Mouse (Mus musculus): ENCODE data around the gene Sdr16c6.

The Sdr16c6 gene

GRCm38 (mm10) chr4:4077372-4077771 lies at the start of gene Sdr16c6:
Sdr16c6 (minus strand) TSS chr4:4077522.
- DNase-seq = no peak

GRCm38 (mm10) chr4:4080180-4080579 lies 2.9 kb upstream of the Sdr16c6 start:
- DNase-seq = no peak

GRCm38 (mm10) chr4:4079132-4079531 lies 1.8 kb upstream of the Sdr16c6 start:
- no peak for DNase-seq

- no peak for DNase-seq
Measured at GRCm38 (mm10) chr4:4076001-4076400, 1.3 kb downstream of the Sdr16c6 start.
